Mouse (Mus musculus): ENCODE results near the gene Ttll11. TPM values are rescaled to one million over a fixed set of nuclear protein-coding genes. Genes with fewer than 3 reads are reported as not detected.

Gene Ttll11
- total RNA-seq, 2 experiments from 2014 or later = 1.1 to 1.2 TPM

DNA sequence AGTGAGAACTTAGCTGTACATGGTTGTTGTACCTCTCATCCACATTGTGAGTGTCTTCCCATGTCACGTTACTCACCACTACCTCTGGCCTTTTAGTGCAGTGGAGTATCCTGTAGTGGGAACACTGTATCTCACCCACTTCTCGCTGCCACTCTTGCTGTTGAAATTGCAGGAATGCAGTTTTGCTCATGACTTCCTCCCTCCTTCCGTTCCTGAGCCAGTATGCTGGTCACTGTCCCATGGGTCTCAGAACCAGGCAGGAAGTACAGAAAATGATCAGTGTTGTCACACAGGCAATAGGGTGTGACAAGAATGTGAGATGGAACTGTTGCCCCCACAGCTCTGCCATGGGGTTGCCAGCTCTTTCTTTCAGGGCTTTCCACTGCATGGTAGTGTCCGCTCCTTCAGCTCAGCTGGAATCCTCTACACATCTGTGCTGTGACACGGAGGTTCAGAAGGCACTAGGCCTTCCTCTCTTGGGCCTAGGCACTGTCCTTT is 261.7 kb downstream of the Ttll11 start:
- intact Hi-C loops (cut with DNase I) = loop anchor here (5.0 kb wide), 1 partner anchor 66 kb away; no protein-coding TSS in a partner anchor
- DNase-seq (ENCODE audit: low spot score) = no peak

DNA sequence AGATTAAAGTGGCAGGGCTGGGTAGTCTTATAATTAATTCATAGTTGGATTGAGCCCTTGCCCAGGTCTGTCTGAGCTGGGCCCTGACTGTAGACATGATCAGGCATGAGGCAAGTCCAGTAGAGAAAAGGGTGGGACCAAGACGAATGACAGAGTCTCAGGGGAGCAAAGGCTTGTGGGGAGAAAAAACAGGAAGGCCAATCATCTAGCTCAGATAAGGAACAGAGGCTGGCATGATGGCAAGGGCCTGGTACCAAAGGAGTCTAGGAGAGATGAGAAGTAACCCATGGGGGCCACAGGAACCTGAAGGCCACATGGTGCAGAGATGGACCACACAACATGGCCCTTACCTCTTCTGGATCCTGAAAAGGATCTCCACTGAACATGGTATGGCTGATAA is 263.5 kb downstream of the Ttll11 start:
- intact Hi-C loops (cut with DNase I) = loop anchor here (5.0 kb wide), 1 partner anchor 64 kb away; no protein-coding TSS in a partner anchor
- no peak for DNase-seq (ENCODE audit: low spot score)

DNA sequence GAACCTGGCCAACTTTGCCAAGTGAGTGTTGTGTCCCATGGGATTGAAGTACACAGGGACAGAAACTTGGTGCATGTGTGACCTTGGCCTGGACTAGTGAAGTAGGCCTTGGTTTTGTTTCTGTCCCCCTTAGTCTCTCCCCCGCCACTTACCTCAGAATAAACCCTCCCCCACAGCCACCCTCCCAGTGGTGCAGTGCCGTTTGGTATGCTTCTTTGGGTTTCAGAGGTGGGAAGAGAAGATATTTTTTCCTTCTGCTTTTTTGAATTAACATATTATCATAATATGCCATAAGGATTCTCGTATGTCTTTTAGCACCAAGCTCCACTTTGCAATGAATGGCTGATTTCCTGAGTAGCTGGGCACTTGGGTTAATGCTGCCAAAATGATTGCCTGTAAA is 264.2 kb downstream of the Ttll11 start:
- intact Hi-C loops (cut with DNase I) = loop anchor here (5.0 kb wide), 1 partner anchor 63 kb away; no protein-coding TSS in a partner anchor

DNA sequence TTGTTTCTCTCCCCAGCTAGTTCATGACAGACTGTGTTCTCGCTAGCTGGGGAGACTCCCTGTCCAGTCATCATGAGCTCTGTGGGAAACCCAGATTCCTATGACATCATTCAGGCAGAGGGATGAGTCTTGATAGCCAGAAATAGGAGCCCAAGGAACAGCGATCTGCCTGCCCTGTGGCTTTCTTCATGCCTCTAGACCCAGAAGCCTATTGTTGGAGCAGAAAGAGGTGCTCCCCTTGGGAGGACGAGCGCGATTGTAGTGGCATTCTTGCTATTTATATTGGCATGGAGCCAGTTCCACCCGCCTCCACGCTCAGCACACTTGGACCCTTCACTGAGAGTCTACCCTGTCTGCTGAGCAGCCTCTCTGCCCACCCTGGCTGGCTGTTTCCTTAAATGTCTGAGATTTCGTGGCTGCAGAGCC is 265.0 kb downstream of the Ttll11 start:
- intact Hi-C loops (cut with DNase I) = loop anchor here (5.0 kb wide), 1 partner anchor 62 kb away; no protein-coding TSS in a partner anchor
- peak; percentile 38 for DNase-seq (ENCODE audit: low spot score)

More for the DNA sequence above, 264.2 kb downstream of the Ttll11 start:
- no peak for DNase-seq (ENCODE audit: low spot score)

DNA sequence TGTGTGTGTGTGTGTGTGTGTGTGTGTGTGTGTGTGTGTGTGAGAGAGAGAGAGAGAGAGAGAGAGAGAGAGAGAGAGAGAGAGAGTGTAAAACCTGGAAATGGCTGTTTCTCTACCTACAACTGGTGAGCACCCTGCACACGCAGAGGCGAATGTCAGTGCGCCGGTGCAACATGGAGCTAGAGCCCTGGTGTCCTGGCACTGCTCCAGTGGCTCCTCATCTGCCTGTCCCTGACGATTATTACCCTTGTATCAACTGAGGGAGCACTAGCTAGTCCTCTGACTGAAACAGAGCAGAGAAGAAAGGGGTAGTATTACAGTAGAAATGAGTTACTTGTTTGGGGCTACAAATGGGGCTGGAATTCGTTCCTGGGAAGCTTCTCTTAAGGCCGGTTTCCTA is 266.3 kb downstream of the Ttll11 start:
- intact Hi-C loops (cut with DNase I) = no loop called here
- DNase-seq (ENCODE audit: low spot score) = no peak

DNA sequence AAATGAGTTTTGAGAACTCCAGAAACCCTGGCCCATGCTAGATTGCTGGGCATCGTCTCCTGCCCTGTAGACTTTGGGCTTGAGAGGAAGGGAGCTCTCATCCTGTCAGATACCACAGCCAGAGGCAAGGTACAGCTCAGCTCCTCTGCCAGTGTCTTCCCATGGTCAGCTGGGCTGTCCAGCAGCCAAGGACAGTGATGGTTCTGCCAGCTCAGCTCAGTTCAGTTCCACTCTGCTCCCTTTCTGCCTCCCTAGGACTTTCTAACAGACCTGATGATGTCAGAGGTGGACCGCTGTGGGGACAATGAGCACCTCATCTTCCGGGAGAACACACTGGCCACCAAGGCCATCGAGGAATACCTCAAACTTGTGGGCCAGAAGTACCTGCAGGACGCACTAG is 267.1 kb downstream of the Ttll11 start:
- DNase-seq (ENCODE audit: low spot score) = no peak
- intact Hi-C loops (cut with DNase I) = no loop called here

DNA sequence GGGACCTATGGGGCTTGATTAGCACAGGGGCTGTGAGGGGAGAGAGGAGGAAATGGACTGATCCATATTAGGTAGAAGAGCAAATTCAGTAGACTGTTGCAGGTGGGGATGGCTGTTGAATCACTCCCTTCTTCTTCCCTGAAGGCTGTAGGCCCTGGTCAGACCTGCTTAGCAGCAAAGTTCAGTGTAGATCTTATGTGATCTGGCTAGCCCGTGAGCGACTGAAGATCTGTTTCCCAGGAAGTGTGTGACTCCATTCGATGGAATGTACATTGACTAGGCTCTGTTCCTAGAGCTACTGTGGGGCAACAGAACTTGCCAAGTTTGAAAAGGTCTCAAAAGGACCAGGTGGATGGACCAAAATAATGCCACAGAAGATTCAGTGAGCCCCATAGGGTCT is 276.5 kb downstream of the Ttll11 start:
- intact Hi-C loops (cut with DNase I) = no loop called here
- DNase-seq (ENCODE audit: low spot score) = no peak

DNA sequence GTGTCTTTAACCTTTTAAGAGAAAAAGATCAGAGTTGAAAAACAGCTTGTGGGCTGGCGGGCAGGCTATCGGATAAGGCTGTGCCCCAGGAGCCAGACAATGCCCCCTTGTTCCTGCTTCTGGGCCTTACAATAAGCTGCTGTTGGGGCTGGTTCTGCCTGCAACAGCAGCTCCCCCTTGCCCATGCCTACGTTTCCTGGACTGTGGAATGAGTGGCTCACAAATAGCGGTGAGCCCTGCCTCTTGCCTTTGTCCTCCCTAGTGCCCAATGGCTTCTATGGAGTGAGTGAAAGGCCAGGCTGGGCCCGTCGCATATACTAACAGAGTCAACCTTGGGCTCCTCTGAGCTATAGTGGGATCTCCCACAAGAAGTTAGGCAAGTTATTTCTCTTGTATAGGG is 277.1 kb downstream of the Ttll11 start:
- no peak for DNase-seq (ENCODE audit: low spot score)
- intact Hi-C loops (cut with DNase I) = no loop called here

DNA sequence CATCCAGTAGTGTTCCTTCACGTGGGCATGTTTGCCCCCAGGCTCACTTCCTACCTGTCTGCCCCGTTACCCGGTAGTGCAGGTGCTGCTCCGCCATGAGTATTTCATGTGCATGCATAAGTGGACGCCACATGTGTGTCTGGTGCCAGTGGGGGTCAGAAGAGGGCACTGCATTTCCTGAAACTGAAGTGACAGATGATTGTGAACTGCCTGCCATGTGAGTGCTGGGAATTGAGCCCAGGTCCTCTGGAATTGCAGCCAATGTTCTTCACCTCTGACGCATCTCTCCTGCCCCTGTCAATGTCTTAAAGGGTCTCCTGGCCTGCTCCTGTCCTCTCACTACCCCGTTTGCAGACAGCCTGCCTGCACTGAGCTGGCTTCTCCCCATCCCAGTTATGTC is 277.7 kb downstream of the Ttll11 start:
- no peak for DNase-seq (ENCODE audit: low spot score)
- intact Hi-C loops (cut with DNase I) = no loop called here

Other genes starting within 250 kb of the Ttll11 start
- gene Ndufa8, start 69.5 kb upstream of the Ttll11 start, total RNA-seq (2021) = 100 to 1,000 TPM; 676 to 685 TPM
- gene Morn5, start 69.5 kb upstream of the Ttll11 start, total RNA-seq (2021) = not detected
- 1 to 10 TPM; 5.1 to 5.6 TPM for gene Lhx6, start 125.5 kb upstream of the Ttll11 start, total RNA-seq (2021)
- 10 to 100 TPM; 41.9 to 43.3 TPM for gene Mrrf, start 156.5 kb upstream of the Ttll11 start, total RNA-seq (2021)
- 10 to 100 TPM; 34.5 to 38.1 TPM for gene Rbm18, start 156.9 kb upstream of the Ttll11 start, total RNA-seq (2021)

All from heart, postnatal 25 days (tissue).